Mouse (Mus musculus): Measurements from ENCODE around the gene Magoh.

The Magoh gene

GRCm38 (mm10) chr4:107879254-107880050, at the start of gene Magoh:
Magoh (plus strand) TSS chr4:107879755.
- peak; percentile 96 to 97 for DNase-seq

- DNase-seq = no peak
These were observed 49.4 kb upstream of the Magoh start for GRCm38 (mm10) chr4:107830189-107830588.

GRCm38 (mm10) chr4:107830821-107831221, 48.7 kb upstream of the Magoh start:
- DNase-seq = no peak

GRCm38 (mm10) chr4:107831678-107832077, 47.9 kb upstream of the Magoh start:
- no peak for DNase-seq

- DNase-seq = no peak
These were observed 46.0 kb upstream of the Magoh start for GRCm38 (mm10) chr4:107833525-107833924.

- no peak for DNase-seq
These were observed 44.8 kb upstream of the Magoh start for GRCm38 (mm10) chr4:107834643-107835314.

GRCm38 (mm10) chr4:107835508-107835909, 44.0 kb upstream of the Magoh start:
- DNase-seq = no peak

GRCm38 (mm10) chr4:107836758-107837157, 42.8 kb upstream of the Magoh start:
- DNase-seq = no peak

- DNase-seq = no peak
These were observed 41.6 kb upstream of the Magoh start for GRCm38 (mm10) chr4:107837910-107838309.

- no peak for DNase-seq
These were observed 35.9 kb upstream of the Magoh start for GRCm38 (mm10) chr4:107843687-107844086.

- peak; percentile 56 to 81 for DNase-seq
These were observed 34.6 kb upstream of the Magoh start for GRCm38 (mm10) chr4:107844971-107845370.

GRCm38 (mm10) chr4:107846795-107847194, 32.8 kb upstream of the Magoh start:
- DNase-seq = no peak

GRCm38 (mm10) chr4:107848546-107848945, 31.0 kb upstream of the Magoh start:
- no peak for DNase-seq

- no peak for DNase-seq
These were observed 29.9 kb upstream of the Magoh start for GRCm38 (mm10) chr4:107849621-107850020.

GRCm38 (mm10) chr4:107850091-107850490, 29.5 kb upstream of the Magoh start:
- DNase-seq = no peak

GRCm38 (mm10) chr4:107853333-107853732, 26.2 kb upstream of the Magoh start:
- no peak for DNase-seq

GRCm38 (mm10) chr4:107853836-107854235, 25.7 kb upstream of the Magoh start:
- DNase-seq = no peak

GRCm38 (mm10) chr4:107856958-107857686, 22.4 kb upstream of the Magoh start:
- no peak for DNase-seq

- no peak for DNase-seq
These were observed 20.6 kb upstream of the Magoh start for GRCm38 (mm10) chr4:107858995-107859394.

- no peak for DNase-seq
These were observed 14.7 kb upstream of the Magoh start for GRCm38 (mm10) chr4:107864866-107865265.

GRCm38 (mm10) chr4:107881631-107882030, 2.1 kb downstream of the Magoh start:
- no peak for DNase-seq

GRCm38 (mm10) chr4:107886371-107886770, 6.8 kb downstream of the Magoh start:
- no peak for DNase-seq

- DNase-seq = no peak
These were observed 9.8 kb downstream of the Magoh start for GRCm38 (mm10) chr4:107889385-107889730.

All from lung, postnatal 4 days (tissue).